Mouse (Mus musculus) G1E (cell line): ENCODE measurements around the gene Pard3b.

Experiments used
- CTCF ChIP-seq: IDR thresholded peaks from 2 replicates; pipeline ENCODE4 v1.5.1; 2012; ENCODE audit warnings: low read depth, low read length, inconsistent platforms, mixed read lengths
- GATA2 ChIP-seq: IDR thresholded peaks from 2 replicates; pipeline ENCODE4 v1.6.1; 2012; ENCODE audit warnings: low read depth, low read length, inconsistent platforms, borderline replicate concordance
- POLR2AphosphoS5 ChIP-seq: IDR thresholded peaks from 2 replicates; pipeline ENCODE4 v1.6.1; 2012; ENCODE audit warnings: low read depth, low read length, inconsistent platforms; ENCODE audit not compliant: insufficient replicate concordance

DNA sequence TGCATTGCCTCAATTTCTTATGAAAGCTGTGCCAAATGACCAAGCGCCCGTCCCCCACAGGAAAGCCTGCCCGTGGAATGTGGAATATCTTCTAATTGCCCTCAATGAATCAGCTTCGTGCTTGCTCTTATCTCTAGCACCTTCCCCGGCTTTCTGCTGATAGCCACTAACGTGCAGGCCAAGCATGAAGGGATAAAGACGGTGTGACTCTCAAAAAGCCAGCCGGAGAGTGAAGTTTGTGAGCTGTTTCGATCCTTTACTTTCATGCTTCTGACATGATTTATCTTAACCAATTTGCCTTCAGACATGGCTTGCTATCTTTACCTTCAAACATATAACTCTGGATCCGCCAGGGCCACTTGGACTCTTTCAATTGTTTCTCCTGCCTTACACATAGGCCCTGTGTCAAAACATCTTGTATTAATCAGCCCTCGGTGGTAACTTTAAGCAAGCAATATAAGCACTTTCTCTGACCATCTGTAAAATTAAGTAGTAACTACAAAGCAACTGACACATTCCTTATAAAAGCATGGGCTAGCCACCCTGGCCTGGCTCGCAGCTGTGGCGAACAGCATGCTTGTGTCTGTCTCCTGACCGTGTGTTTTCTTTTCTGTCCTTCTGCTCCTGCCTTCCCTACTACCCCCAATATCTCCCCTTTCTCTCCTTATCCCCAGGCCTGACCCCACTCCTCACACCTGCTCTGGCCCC is 744.3 kb downstream of the Pard3b start:
- no peak for TF ChIP-seq CTCF
- TF ChIP-seq POLR2AphosphoS5, result no peak
- no peak for TF ChIP-seq GATA2
